Mouse (Mus musculus) kidney, postnatal 0 days (tissue): Measurements from ENCODE around the gene Sh3tc1. TPM values are rescaled to one million over a fixed set of nuclear protein-coding genes. Genes with fewer than 3 reads are reported as not detected.

Experiments used
- ATAC-seq: fragments of 200-750 bp; cut with Nextera tagmentation; replicated peaks from 2 replicates; pipeline ENCODE4 v1.8.0; 2017; ENCODE audit warnings: low read depth, moderate number of reproducible peaks, moderate TSS enrichment, moderate library complexity; ENCODE audit not compliant: low FRiP score
- DNase-seq: peaks from one replicate; pipeline ENCODE4 v3.0.0-alpha.2; 2016; ENCODE audit warnings: low spot score
- H3K27ac ChIP-seq: fragments of 300-500 bp; sonication (generic); 2 replicates; pipeline ENCODE4 v1.5.1; 2014; ENCODE audit warnings: mild to moderate bottlenecking
- H3K27me3 ChIP-seq: fragments of 300-500 bp; sonication (generic); 2 replicates; pipeline ENCODE4 v1.6.1; 2014; ENCODE audit warnings: low read length, mixed read lengths; ENCODE audit not compliant: insufficient read depth
- H3K36me3 ChIP-seq: fragments of 300-500 bp; sonication (generic); 2 replicates; pipeline ENCODE4 v1.6.1; 2014; ENCODE audit warnings: low read length, mixed read lengths; ENCODE audit not compliant: insufficient read depth
- H3K4me1 ChIP-seq: fragments of 300-500 bp; sonication (generic); replicated peaks from 2 replicates; pipeline ENCODE4 v1.6.1; 2014; ENCODE audit warnings: antibody characterized with exemption, low read length, mixed read lengths; ENCODE audit not compliant: insufficient read depth
- H3K4me2 ChIP-seq: fragments of 300-500 bp; sonication (generic); 2 replicates; pipeline ENCODE4 v1.6.1; 2014; ENCODE audit warnings: mild to moderate bottlenecking, low read length, moderate library complexity, mixed read lengths
- H3K4me3 ChIP-seq: fragments of 300-500 bp; sonication (generic); replicated peaks from 2 replicates; pipeline ENCODE4 v1.5.1; 2014; ENCODE audit warnings: low read depth, low read length
- H3K9ac ChIP-seq: fragments of 300-500 bp; sonication (generic); 2 replicates; pipeline ENCODE4 v1.6.1; 2014; ENCODE audit warnings: low read depth, low read length
- H3K9me3 ChIP-seq: fragments of 300-500 bp; sonication (generic); replicated peaks from 2 replicates; pipeline ENCODE4 v1.6.1; 2016; ENCODE audit warnings: low read length, inconsistent platforms, mixed read lengths
- CTCF ChIP-seq: IDR thresholded peaks from 2 replicates; pipeline ENCODE4 v1.5.1; 2016; ENCODE audit warnings: antibody characterized with exemption, low read depth, mild to moderate bottlenecking, moderate library complexity
- WGBS: fragments of 180-500 bp; shearing (Covaris S2); extraction: QIAGEN DNeasy Blood & Tissue Kit; methylation state at CpG from one replicate; pipeline ENCODE4 v1.1.7; 2014; 5-methylcytosine and 5-hydroxymethylcytosine counted together
- polyA plus RNA-seq: library from polyadenylated mRNA; unstranded; fragments of >200 nt; fragmentation: Nextera tagmentation; extraction: Ambion mirVana; gene quantifications from 2 replicates; pipeline ENCODE4 v1.2.1, GENCODE M21; 2015

The Sh3tc1 gene
- 19.0 and 21.4 TPM in 2 replicates for polyA plus RNA-seq

GRCm38 (mm10) chr5:35739536-35740278, at the start of gene Sh3tc1:
Sh3tc1 (minus strand) TSS chr5:35739987.
- Histone ChIP-seq H3K27ac (peak within 1 kb of the TSS; percentile 80), H3K4me1 (peaks cover 31% of the 10 kb centered on the region; the same call in 1 of the 2 replicates), H3K9ac (0 out of 2 replicates have a peak within 1 kb of the TSS, but pooled peaks have one; percentile 13), H3K36me3 (no peaks in the 10 kb centered on the region), H3K4me2 (peak within 1 kb of the TSS; percentile 31), H3K4me3 (0 out of 2 replicates have a peak within 1 kb of the TSS, but pooled peaks have one; percentile 7), H3K27me3 (no peaks in the 10 kb centered on the region), H3K9me3 (no peaks in the 10 kb centered on the region)
- peak; percentile 36 for DNase-seq
- 35% methylated on average over 10 of the region's 10 CpGs for WGBS
- ATAC-seq = peak; percentile 85
- no peak for TF ChIP-seq CTCF

- peak overlapping the region; percentile 27; the same call in 1 of the 2 replicates for H3K27ac ChIP-seq
- TF ChIP-seq CTCF = no peak
- H3K27me3 ChIP-seq = no peaks in the 10 kb centered on the region
- H3K9me3 ChIP-seq = no peaks in the 10 kb centered on the region
- H3K36me3 ChIP-seq = no peaks in the 10 kb centered on the region
- ATAC-seq (peak; percentile 79; the same call in 1 of the 2 replicates), DNase-seq (no peak)
- no peak overlapping the region for H3K4me2 ChIP-seq
- H3K9ac ChIP-seq = no peak overlapping the region
- H3K4me3 ChIP-seq = no peak overlapping the region
- H3K4me1 ChIP-seq = 0 out of 2 replicates have a peak, but pooled peaks cover 6% of the 10 kb centered on the region
- 52% methylated on average over 6 of the region's 6 CpGs for WGBS
These were observed 48.9 kb upstream of the Sh3tc1 start for GRCm38 (mm10) chr5:35788719-35789118.

- no peak for ATAC-seq
- no peak for TF ChIP-seq CTCF
- WGBS = 83% methylated on average over 12 of the region's 12 CpGs
These were observed 48.1 kb upstream of the Sh3tc1 start for GRCm38 (mm10) chr5:35787847-35788246.

GRCm38 (mm10) chr5:35785853-35786252, 46.1 kb upstream of the Sh3tc1 start:
- Histone ChIP-seq H3K27ac (no peak overlapping the region), H3K9me3 (no peaks in the 10 kb centered on the region), H3K36me3 (no peaks in the 10 kb centered on the region), H3K4me1 (0 out of 2 replicates have a peak, but pooled peaks cover 6% of the 10 kb centered on the region), H3K4me2 (no peak overlapping the region), H3K9ac (no peak overlapping the region), H3K4me3 (no peak overlapping the region), H3K27me3 (no peaks in the 10 kb centered on the region)
- 57% methylated on average over 7 of the region's 7 CpGs for WGBS
- ATAC-seq (no peak), DNase-seq (no peak)
- TF ChIP-seq CTCF = no peak

More at GRCm38 (mm10) chr5:35787847-35788246, 48.1 kb upstream of the Sh3tc1 start:
- H3K36me3 ChIP-seq = no peaks in the 10 kb centered on the region
- H3K4me3 ChIP-seq = no peak overlapping the region
- H3K27me3 ChIP-seq = no peaks in the 10 kb centered on the region
- H3K9me3 ChIP-seq = no peaks in the 10 kb centered on the region
- H3K4me2 ChIP-seq = no peak overlapping the region
- H3K9ac ChIP-seq = no peak overlapping the region
- H3K4me1 ChIP-seq = 0 out of 2 replicates have a peak, but pooled peaks cover 6% of the 10 kb centered on the region
- no peak overlapping the region for H3K27ac ChIP-seq
- DNase-seq = no peak

GRCm38 (mm10) chr5:35782648-35783180, 42.9 kb upstream of the Sh3tc1 start:
- Histone ChIP-seq H3K9me3 (no peaks in the 10 kb centered on the region), H3K9ac (no peak overlapping the region), H3K4me3 (no peak overlapping the region), H3K4me2 (no peak overlapping the region), H3K36me3 (no peaks in the 10 kb centered on the region), H3K4me1 (no peaks in the 10 kb centered on the region), H3K27ac (no peak overlapping the region), H3K27me3 (no peaks in the 10 kb centered on the region)
- no peak for TF ChIP-seq CTCF
- DNase-seq = no peak
- no peak for ATAC-seq
- 57% methylated on average over 10 of the region's 10 CpGs for WGBS

GRCm38 (mm10) chr5:35781116-35781515, 41.3 kb upstream of the Sh3tc1 start:
- H3K27ac ChIP-seq = no peak overlapping the region
- H3K9ac ChIP-seq = no peak overlapping the region
- H3K9me3 ChIP-seq = no peaks in the 10 kb centered on the region
- H3K4me1 ChIP-seq = no peaks in the 10 kb centered on the region
- DNase-seq = no peak
- no peak overlapping the region for H3K4me3 ChIP-seq
- ATAC-seq = no peak
- WGBS = 78% methylated on average over 3 of the region's 3 CpGs
- no peak for TF ChIP-seq CTCF
- H3K4me2 ChIP-seq = no peak overlapping the region
- H3K36me3 ChIP-seq = no peaks in the 10 kb centered on the region
- no peaks in the 10 kb centered on the region for H3K27me3 ChIP-seq
